8 mouse cellular contexts compared by ENCODE assay signal in the genomic region with DNA sequence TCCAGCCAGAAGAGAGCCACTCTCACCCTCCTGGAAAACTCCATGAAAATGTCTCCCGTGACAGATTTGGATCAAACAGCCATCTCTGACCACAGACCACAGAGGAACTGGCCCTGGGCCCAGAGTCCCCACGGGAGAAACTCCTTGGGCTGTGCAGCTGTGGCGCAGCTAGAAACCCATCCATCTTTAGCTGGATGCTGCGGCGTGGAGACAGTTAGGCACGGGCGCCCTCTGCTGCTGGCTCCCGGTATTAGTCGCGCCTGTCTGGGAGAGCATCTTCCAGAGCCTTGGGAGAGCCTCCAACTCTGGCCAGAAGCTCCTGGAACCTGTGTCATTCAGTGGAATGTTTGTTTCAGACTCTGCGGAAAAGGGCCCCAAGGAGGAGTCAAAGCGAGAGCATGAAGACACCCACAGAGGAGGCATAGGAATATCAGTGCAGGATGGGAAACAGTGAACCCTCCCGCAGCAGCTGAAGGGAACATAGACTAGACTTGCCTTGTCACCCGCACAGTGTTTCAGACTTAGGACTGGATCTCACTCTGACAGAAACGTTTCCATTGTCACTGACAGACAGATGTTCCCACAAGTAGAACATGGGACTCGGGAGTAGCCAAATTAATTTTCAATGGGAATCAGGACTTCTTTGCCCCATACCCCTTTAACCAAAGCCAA. TPM values are rescaled to one million over a fixed set of nuclear protein-coding genes. Genes with fewer than 3 reads are reported as not detected.
DNase-seq lines count a peak whose midpoint lies in the region; ATAC-seq and TF ChIP-seq lines count a peak whose summit lies in the region.

No protein-coding gene starts in this region.

- TF ChIP-seq CTCF in cortical plate, adult 2 months (IDR thresholded peaks at IDR 0.05; ENCODE audit: extremely low read depth, insufficient read depth, low read length), result peak; percentile 77

- H3K9ac ChIP-seq in intestine, embryonic 16.5 days (ENCODE audit: low read depth, low read length), result no peak overlapping the region
- no peak overlapping the region for H3K9ac ChIP-seq in midbrain, embryonic 12.5 days (replicated peaks)

- intact Hi-C loops in left cerebral cortex, postnatal 14 days (cut with DNase I), result no loop called here

- H3K4me3 ChIP-seq in cortical plate, adult 2 months (ENCODE audit: insufficient read depth, low read length), result no peak overlapping the region
- H3K4me3 ChIP-seq in intestine, embryonic 16.5 days (ENCODE audit: low read length), result no peak overlapping the region
- H3K4me3 ChIP-seq in midbrain, embryonic 12.5 days, result no peak overlapping the region

- no peak overlapping the region for H3K4me2 ChIP-seq in intestine, embryonic 16.5 days (ENCODE audit: low read depth, low read length)
- no peak overlapping the region for H3K4me2 ChIP-seq in midbrain, embryonic 12.5 days (replicated peaks)

- no peak overlapping the region for H3K27ac ChIP-seq in cortical plate, adult 2 months (ENCODE audit: insufficient read depth, low read length)
- H3K27ac ChIP-seq in intestine, embryonic 16.5 days (ENCODE audit: low read length), result no peak overlapping the region
- H3K27ac ChIP-seq in midbrain, embryonic 12.5 days (replicated peaks), result no peak overlapping the region

- TF ChIP-seq POLR2A in cortical plate, adult 2 months (IDR thresholded peaks at IDR 0.05; ENCODE audit: extremely low read depth, insufficient read depth, low read length), result no peak

- peak; percentile 85 for DNase-seq in adrenal gland, adult 2 months
- peak; percentile 89 to 90 for DNase-seq in gastrocnemius, adult 8-10 months (ENCODE audit: low spot score in 2 of 2)
- peak; percentile 88 to 92 for DNase-seq in left cerebral cortex, postnatal 14 days (ENCODE audit: low spot score in 2 of 2)
- peak; percentile 15 for DNase-seq in spleen, adult 12 weeks (ENCODE audit: low spot score)

- H3K36me3 ChIP-seq in intestine, embryonic 16.5 days (ENCODE audit: control insufficient read depth, insufficient read depth, low read length), result no peaks in the 10 kb centered on the region
- no peaks in the 10 kb centered on the region for H3K36me3 ChIP-seq in midbrain, embryonic 12.5 days

- no peaks in the 10 kb centered on the region for H3K4me1 ChIP-seq in cortical plate, adult 2 months (ENCODE audit: control insufficient read depth, insufficient read depth, low read length)
- no peaks in the 10 kb centered on the region for H3K4me1 ChIP-seq in intestine, embryonic 16.5 days (ENCODE audit: control insufficient read depth, insufficient read depth, low read length)
- H3K4me1 ChIP-seq in midbrain, embryonic 12.5 days, result no peaks in the 10 kb centered on the region

- no peaks in the 10 kb centered on the region for H3K27me3 ChIP-seq in intestine, embryonic 16.5 days (replicated peaks; ENCODE audit: control insufficient read depth, insufficient read depth, low read length)
- H3K27me3 ChIP-seq in midbrain, embryonic 12.5 days, result peaks cover 21% of the 10 kb centered on the region

- 15% methylated on average over 16 of the region's 16 CpGs for WGBS in intestine, embryonic 16.5 days
- WGBS in midbrain, embryonic 12.5 days, result 19% methylated on average over 16 of the region's 16 CpGs

- peak; percentile 69 for ATAC-seq in intestine, embryonic 16.5 days
- ATAC-seq in midbrain, embryonic 12.5 days (ENCODE audit: low FRiP score, low read depth), result peak; percentile 71
- no peak for ATAC-seq in monocyte, adult 5-6 weeks (replicated peaks; ENCODE audit: insufficient number of reproducible peaks, low FRiP score, low TSS enrichment, poor library complexity, severe bottlenecking)

- H3K9me3 ChIP-seq in intestine, embryonic 16.5 days (ENCODE audit: control insufficient read depth, low read length), result no peaks in the 10 kb centered on the region
- H3K9me3 ChIP-seq in midbrain, embryonic 12.5 days, result no peaks in the 10 kb centered on the region

RNA-seq across cellular contexts. Expression of a gene that starts 44.0 kb away (rescaled TPM):
- under 1 TPM in 1 of 2 experiments, not detected in 1; 0.14 TPM for total RNA-seq in adrenal gland, adult 2 months (2021)
- polyA plus RNA-seq in adrenal gland, adult 2 months (2012; rRNA removed), result not detected in 2 replicates
- polyA plus RNA-seq in cortical plate, adult 2 months (2012; rRNA removed), result 0.02 TPM in 2 replicates
- under 1 TPM in 3 of 4 experiments, not detected in 1; 0.10 to 0.19 (median 0.16) TPM for total RNA-seq in gastrocnemius, adult 8-10 months (2022)
- 0.54 and 0.56 TPM in 2 replicates for polyA plus RNA-seq in intestine, embryonic 16.5 days (2015; fragmentation: Nextera tagmentation; extraction: Ambion mirVana)
- not detected for total RNA-seq in left cerebral cortex, postnatal 14 days (2021)
- polyA plus RNA-seq in midbrain, embryonic 12.5 days (2016; fragmentation: Nextera tagmentation; extraction: Ambion mirVana), result 15.6 and 19.5 TPM in 2 replicates
- total RNA-seq in monocyte, adult 5-6 weeks (2017), result not detected in 3 replicates

RNA-seq across cellular contexts. Expression of a gene that starts 46.8 kb away (rescaled TPM):
- 10 to 100 TPM in 1 of 2 experiments, 1 to 10 TPM in 1; 5.4 to 10.0 TPM for total RNA-seq in adrenal gland, adult 2 months (2021)
- polyA plus RNA-seq in adrenal gland, adult 2 months (2012; rRNA removed), result 3.4 and 4.7 TPM in 2 replicates
- polyA plus RNA-seq in cortical plate, adult 2 months (2012; rRNA removed), result 1.7 and 12.9 TPM in 2 replicates
- total RNA-seq in gastrocnemius, adult 8-10 months (2022), result 10 to 100 TPM; 57.8 to 71.7 (median 63.4) TPM
- 0.87 and 1.3 TPM in 2 replicates for polyA plus RNA-seq in intestine, embryonic 16.5 days (2015; fragmentation: Nextera tagmentation; extraction: Ambion mirVana)
- 1 to 10 TPM; 6.9 to 7.8 TPM for total RNA-seq in left cerebral cortex, postnatal 14 days (2021)
- 2.0 and 3.3 TPM in 2 replicates for polyA plus RNA-seq in midbrain, embryonic 12.5 days (2016; fragmentation: Nextera tagmentation; extraction: Ambion mirVana)
- not detected in 3 replicates for total RNA-seq in monocyte, adult 5-6 weeks (2017)

Comparison
In these comparisons a context has a peak if more than half of its experiments do, and no peak if none do; other contexts are left out.
1. DNase-seq: peak in every context shown above with its lines; median percentile 90 in left cerebral cortex, postnatal 14 days; 90 in gastrocnemius, adult 8-10 months; 85 in adrenal gland, adult 2 months; 15 in spleen, adult 12 weeks.
2. RNA of a gene that starts 46.8 kb away (total RNA-seq): 57.8 to 71.7 TPM in gastrocnemius, adult 8-10 months; 5.4 to 10.0 TPM in adrenal gland, adult 2 months, 6.9 to 7.8 TPM in left cerebral cortex, postnatal 14 days and not detected in monocyte, adult 5-6 weeks; every median in the first group is over 4 times any median in the second.